Mouse (Mus musculus) intestine, embryonic 16.5 days (tissue): ENCODE results near the gene Haus6. TPM values are rescaled to one million over a fixed set of nuclear protein-coding genes. Genes with fewer than 3 reads are reported as not detected.
"Not testable (repeated sequence)": the region's sequence is repeated elsewhere in the genome, so short reads cannot be mapped to it uniquely, and the experiment has no call there.

ENCODE experiments used
- ATAC-seq: fragments of 200-750 bp; cut with Nextera tagmentation; 2 replicates; pipeline ENCODE4 v1.8.0; 2017; ENCODE audit warnings: moderate TSS enrichment, moderate library complexity
- H3K27ac ChIP-seq: fragments of 300-500 bp; sonication (generic); 2 replicates; pipeline ENCODE4 v1.5.1; 2014; ENCODE audit warnings: mild to moderate bottlenecking, low read length
- H3K27me3 ChIP-seq: fragments of 300-500 bp; sonication (generic); replicated peaks from 2 replicates; pipeline ENCODE4 v1.6.1; 2014; ENCODE audit warnings: low read length, control low read depth, mixed read lengths; ENCODE audit not compliant: control insufficient read depth, insufficient read depth
- H3K36me3 ChIP-seq: fragments of 300-500 bp; sonication (generic); 2 replicates; pipeline ENCODE4 v1.6.1; 2014; ENCODE audit warnings: low read length, control low read depth; ENCODE audit not compliant: control insufficient read depth, insufficient read depth
- H3K4me1 ChIP-seq: fragments of 300-500 bp; sonication (generic); 2 replicates; pipeline ENCODE4 v1.6.1; 2014; ENCODE audit warnings: low read length, control low read depth, mixed read lengths; ENCODE audit not compliant: control insufficient read depth, insufficient read depth
- H3K4me2 ChIP-seq: fragments of 300-500 bp; sonication (generic); 2 replicates; pipeline ENCODE4 v1.6.1; 2014; ENCODE audit warnings: low read depth, low read length, control low read depth
- H3K4me3 ChIP-seq: fragments of 300-500 bp; sonication (generic); 2 replicates; pipeline ENCODE4 v1.5.1; 2014; ENCODE audit warnings: mild to moderate bottlenecking, low read length
- H3K9ac ChIP-seq: fragments of 300-500 bp; sonication (generic); 2 replicates; pipeline ENCODE4 v1.6.1; 2014; ENCODE audit warnings: low read depth, low read length
- H3K9me3 ChIP-seq: fragments of 300-500 bp; sonication (generic); 2 replicates; pipeline ENCODE4 v1.6.1; 2016; ENCODE audit warnings: low read length, control low read depth; ENCODE audit not compliant: control insufficient read depth
- WGBS: fragments of 180-500 bp; shearing (Covaris S2); extraction: QIAGEN DNeasy Blood & Tissue Kit; methylation state at CpG from one replicate; pipeline ENCODE4 v1.1.7; 2014; 5-methylcytosine and 5-hydroxymethylcytosine counted together
- polyA plus RNA-seq: library from polyadenylated mRNA; unstranded; fragments of >200 nt; fragmentation: Nextera tagmentation; extraction: Ambion mirVana; gene quantifications from 2 replicates; pipeline ENCODE4 v1.2.1, GENCODE M21; 2015

Gene Haus6
- polyA plus RNA-seq: 9.2 and 10.1 TPM in 2 replicates

GRCm38 (mm10) chr4:86611524-86612288, at the start of gene Haus6:
Gene Haus6 (minus strand): TSS chr4:86612055.
- H3K4me1 ChIP-seq: no peaks in the 10 kb centered on the region
- under 1% methylated on average over 59 of the region's 59 CpGs for WGBS
- peak within 1 kb of the TSS; percentile 60 for H3K27ac ChIP-seq
- H3K27me3 ChIP-seq: no peaks in the 10 kb centered on the region
- peak within 1 kb of the TSS; percentile 96 for H3K4me3 ChIP-seq
- H3K9ac ChIP-seq: peak within 1 kb of the TSS; percentile 88
- H3K4me2 ChIP-seq: peak within 1 kb of the TSS; percentile 81
- H3K9me3 ChIP-seq: no peaks in the 10 kb centered on the region
- peak; percentile 100 for ATAC-seq
- no peaks in the 10 kb centered on the region for H3K36me3 ChIP-seq

- Histone ChIP-seq H3K4me3 (no peak overlapping the region), H3K27me3 (no peaks in the 10 kb centered on the region), H3K9ac (no peak overlapping the region), H3K4me1 (peaks cover 5% of the 10 kb centered on the region), H3K9me3 (peaks cover 3% of the 10 kb centered on the region; the same call in 1 of the 2 replicates), H3K4me2 (no peak overlapping the region), H3K27ac (peak overlapping the region; percentile 57; the same call in 1 of the 2 replicates), H3K36me3 (peaks cover 31% of the 10 kb centered on the region)
- WGBS: 96% methylated on average over 12 of the region's 12 CpGs
- no peak for ATAC-seq
Observed at GRCm38 (mm10) chr4:86657176-86657575, 45.3 kb upstream of the Haus6 start.

- H3K9ac ChIP-seq, H3K27ac ChIP-seq, H3K27me3 ChIP-seq, H3K4me3 ChIP-seq, H3K9me3 ChIP-seq, H3K4me1 ChIP-seq, H3K4me2 ChIP-seq: not testable (repeated sequence)
- 74% methylated on average over 8 of the region's 8 CpGs for WGBS
- ATAC-seq: peak; percentile 92
- peaks cover 28% of the 10 kb centered on the region for H3K36me3 ChIP-seq
Observed at GRCm38 (mm10) chr4:86656410-86656809, 44.6 kb upstream of the Haus6 start.

- H3K27ac ChIP-seq: no peak overlapping the region
- H3K4me1 ChIP-seq: no peaks in the 10 kb centered on the region
- 72% methylated on average over 10 of the region's 10 CpGs for WGBS
Observed at GRCm38 (mm10) chr4:86651686-86652384, 40.0 kb upstream of the Haus6 start.

DNA sequence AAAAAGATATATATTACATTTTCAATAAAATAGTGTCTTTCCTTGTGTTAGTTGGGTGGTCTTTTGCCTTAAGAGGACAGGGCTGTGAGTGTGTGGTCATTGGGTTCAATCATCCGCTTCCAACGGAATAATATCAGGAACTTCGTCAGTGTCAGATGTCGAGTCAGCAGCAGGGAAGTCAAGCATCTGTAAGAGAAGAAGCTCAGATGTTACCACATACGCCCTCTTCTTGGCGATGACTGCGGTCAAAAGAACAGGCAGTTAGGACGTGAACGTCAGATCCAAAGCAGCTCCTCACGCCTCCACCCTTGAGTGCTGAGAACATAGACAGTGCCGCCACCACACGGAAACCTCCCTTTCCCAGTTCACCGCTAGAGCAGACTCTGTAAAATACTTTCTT, 36.5 kb upstream of the Haus6 start:
- H3K27ac ChIP-seq, H3K9ac ChIP-seq, H3K9me3 ChIP-seq, H3K4me1 ChIP-seq, H3K27me3 ChIP-seq, ATAC-seq, H3K4me2 ChIP-seq, H3K4me3 ChIP-seq, H3K36me3 ChIP-seq: not testable (repeated sequence)
- WGBS: 90% methylated on average over 10 of the region's 13 CpGs

More at GRCm38 (mm10) chr4:86651686-86652384, 40.0 kb upstream of the Haus6 start:
- Histone ChIP-seq H3K36me3 (peaks cover 2% of the 10 kb centered on the region; the same call in 1 of the 2 replicates), H3K27me3 (no peaks in the 10 kb centered on the region), H3K9me3 (no peaks in the 10 kb centered on the region), H3K4me3 (no peak overlapping the region), H3K9ac (no peak overlapping the region), H3K4me2 (no peak overlapping the region)
- ATAC-seq: no peak

- H3K4me1 ChIP-seq, H3K36me3 ChIP-seq, H3K9ac ChIP-seq, H3K9me3 ChIP-seq, H3K27ac ChIP-seq, H3K4me2 ChIP-seq, H3K27me3 ChIP-seq, H3K4me3 ChIP-seq: not testable (repeated sequence)
- WGBS: 75% methylated on average over 9 of the region's 9 CpGs
- ATAC-seq: peak; percentile 56; the same call in 1 of the 2 replicates
Observed at GRCm38 (mm10) chr4:86637561-86637960, 25.7 kb upstream of the Haus6 start.

GRCm38 (mm10) chr4:86634873-86635272, 23.0 kb upstream of the Haus6 start:
- H3K4me2 ChIP-seq, H3K36me3 ChIP-seq, H3K27me3 ChIP-seq, H3K4me3 ChIP-seq, H3K4me1 ChIP-seq, H3K9me3 ChIP-seq, H3K9ac ChIP-seq, H3K27ac ChIP-seq: not testable (repeated sequence)
- ATAC-seq: peak; percentile 69

DNA sequence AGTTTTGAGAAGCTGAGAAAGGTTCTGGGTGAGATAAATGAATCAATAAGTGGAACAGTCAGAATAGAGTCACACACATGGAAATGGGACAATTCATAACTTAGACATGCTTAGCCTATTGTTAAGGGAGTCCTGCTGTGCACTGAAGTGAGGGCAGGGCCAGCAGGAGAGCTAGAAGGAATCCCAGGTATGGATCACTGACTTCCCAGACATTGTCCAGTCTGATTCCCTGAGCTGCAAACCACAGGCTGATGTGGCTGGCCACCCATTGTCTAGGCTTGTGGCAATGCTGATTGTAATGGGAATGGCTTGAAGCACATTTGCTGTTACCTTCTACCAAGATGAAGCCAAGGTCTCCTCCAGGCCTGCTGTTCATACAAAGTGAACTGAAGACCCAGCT, 22.5 kb upstream of the Haus6 start:
- not testable (repeated sequence) for H3K27me3 ChIP-seq, H3K36me3 ChIP-seq, H3K4me3 ChIP-seq, ATAC-seq, H3K27ac ChIP-seq, H3K4me1 ChIP-seq, H3K4me2 ChIP-seq, H3K9ac ChIP-seq, H3K9me3 ChIP-seq

DNA sequence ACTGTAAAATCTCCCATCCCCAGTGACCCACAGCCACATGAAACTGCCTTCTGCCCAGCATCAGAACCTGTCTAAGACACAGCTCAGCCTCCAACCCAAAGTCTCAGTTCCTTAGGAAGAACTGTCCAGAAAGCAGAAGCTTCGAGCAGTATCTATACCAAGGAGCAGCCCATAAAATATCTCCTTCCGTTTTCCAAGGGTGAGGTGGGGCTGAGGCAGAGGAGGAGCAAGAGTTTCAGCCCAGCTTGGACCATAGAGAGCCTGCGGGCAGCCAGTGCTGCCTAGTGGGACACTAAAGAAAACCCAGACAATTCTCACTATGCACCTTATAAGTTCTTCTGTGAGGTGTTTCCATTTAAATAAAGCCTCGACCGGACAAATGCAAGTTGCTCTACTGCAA, 20.7 kb upstream of the Haus6 start:
- H3K27me3 ChIP-seq, H3K4me2 ChIP-seq, H3K9me3 ChIP-seq, H3K4me1 ChIP-seq, H3K36me3 ChIP-seq, H3K27ac ChIP-seq, H3K4me3 ChIP-seq, H3K9ac ChIP-seq: not testable (repeated sequence)
- 71% methylated on average over 5 of the region's 5 CpGs for WGBS
- ATAC-seq: peak; percentile 74
